Mouse (Mus musculus) neural tube, embryonic 12.5 days (tissue): ENCODE measurements at regions not wholly inside any gene's neighbourhood (a gene's known extent, or its start where the extent isn't known, plus 50 kb on each side); places are given as distances from the start of the nearest gene placed in this dataset.
A peak's percentile ranks its signal among the peaks of the same experiment; 100 is the strongest.

Experiments used
- ATAC-seq: fragments of 200-750 bp; cut with Nextera tagmentation; 2 replicates; pipeline ENCODE4 v1.8.0; 2017; ENCODE audit warnings: low read depth, mild to moderate bottlenecking, moderate TSS enrichment, moderate library complexity; ENCODE audit not compliant: low FRiP score
- H3K27ac ChIP-seq: fragments of 300-500 bp; sonication (generic); 2 replicates; pipeline ENCODE4 v1.5.1; 2016
- H3K27me3 ChIP-seq: fragments of 300-500 bp; sonication (generic); replicated peaks from 2 replicates; pipeline ENCODE4 v1.6.1; 2016; ENCODE audit warnings: mild to moderate bottlenecking
- H3K36me3 ChIP-seq: fragments of 300-500 bp; sonication (generic); 2 replicates; pipeline ENCODE4 v1.6.1; 2016; ENCODE audit warnings: mild to moderate bottlenecking
- H3K4me1 ChIP-seq: fragments of 300-500 bp; sonication (generic); 2 replicates; pipeline ENCODE4 v1.6.1; 2016
- H3K4me2 ChIP-seq: fragments of 300-500 bp; sonication (generic); replicated peaks from 2 replicates; pipeline ENCODE4 v1.6.1; 2016; ENCODE audit warnings: mild to moderate bottlenecking
- H3K4me3 ChIP-seq: fragments of 300-500 bp; sonication (generic); 2 replicates; pipeline ENCODE4 v1.5.1; 2016
- H3K9ac ChIP-seq: fragments of 300-500 bp; sonication (generic); 2 replicates; pipeline ENCODE4 v1.6.1; 2016; ENCODE audit warnings: mild to moderate bottlenecking
- H3K9me3 ChIP-seq: fragments of 300-500 bp; sonication (generic); 2 replicates; pipeline ENCODE4 v1.6.1; 2016; ENCODE audit warnings: mild to moderate bottlenecking
- WGBS: fragments of 180-500 bp; shearing (Covaris S2); methylation state at CpG from one replicate; pipeline ENCODE4 v1.1.7; 2016; 5-methylcytosine and 5-hydroxymethylcytosine counted together

DNA sequence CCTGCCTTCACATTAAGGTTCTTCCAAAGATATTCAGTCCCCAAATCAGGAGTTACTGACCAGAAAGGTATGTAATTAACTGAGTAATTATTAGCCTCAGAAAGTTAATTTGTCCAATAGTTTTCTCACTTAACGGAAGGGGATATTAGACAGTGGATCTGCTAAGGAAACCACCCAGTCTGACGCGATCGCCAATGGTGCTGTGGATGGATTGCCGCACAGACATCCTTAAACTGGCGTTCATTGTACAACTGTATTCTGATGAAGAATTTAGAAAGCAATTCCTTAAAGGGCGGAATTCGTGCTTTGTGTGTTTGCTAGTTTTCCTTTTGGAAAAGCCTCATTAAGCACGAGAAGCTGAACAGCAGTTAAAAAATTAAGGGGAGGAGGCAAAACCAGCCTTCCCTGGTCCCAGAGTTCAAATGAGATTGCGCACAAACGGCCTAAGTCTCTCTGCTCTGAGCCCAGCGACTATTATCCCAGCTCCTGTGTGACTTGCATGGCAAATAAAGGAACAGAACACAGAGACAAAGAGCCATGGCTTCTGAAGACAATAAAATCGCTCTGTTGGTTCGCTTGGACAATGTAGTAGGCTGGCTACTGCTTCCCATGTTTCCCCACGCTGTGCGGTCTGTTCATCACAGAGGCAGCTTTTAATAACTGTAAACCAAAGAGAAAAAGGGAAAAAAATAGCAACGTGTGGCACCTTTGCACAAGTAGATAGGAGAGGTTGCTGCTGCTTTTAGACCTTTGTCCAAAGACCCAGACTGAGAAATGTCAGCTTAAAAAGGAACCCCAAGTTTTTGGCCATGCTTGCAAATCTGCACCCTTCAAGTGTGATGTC is 83.1 kb downstream of the S1pr1 start:
- WGBS: 44% methylated on average over 17 of the region's 17 CpGs
- no peak overlapping the region for H3K9ac ChIP-seq
- no peaks in the 10 kb centered on the region for H3K36me3 ChIP-seq
- ATAC-seq: peak; percentile 90
- no peak overlapping the region for H3K4me3 ChIP-seq
- peaks cover 8% of the 10 kb centered on the region; the same call in 1 of the 2 replicates for H3K4me1 ChIP-seq
- no peaks in the 10 kb centered on the region for H3K27me3 ChIP-seq
- no peaks in the 10 kb centered on the region for H3K9me3 ChIP-seq
- H3K4me2 ChIP-seq: peak overlapping the region; percentile 14; the same call in 1 of the 2 replicates
- H3K27ac ChIP-seq: no peak overlapping the region

DNA sequence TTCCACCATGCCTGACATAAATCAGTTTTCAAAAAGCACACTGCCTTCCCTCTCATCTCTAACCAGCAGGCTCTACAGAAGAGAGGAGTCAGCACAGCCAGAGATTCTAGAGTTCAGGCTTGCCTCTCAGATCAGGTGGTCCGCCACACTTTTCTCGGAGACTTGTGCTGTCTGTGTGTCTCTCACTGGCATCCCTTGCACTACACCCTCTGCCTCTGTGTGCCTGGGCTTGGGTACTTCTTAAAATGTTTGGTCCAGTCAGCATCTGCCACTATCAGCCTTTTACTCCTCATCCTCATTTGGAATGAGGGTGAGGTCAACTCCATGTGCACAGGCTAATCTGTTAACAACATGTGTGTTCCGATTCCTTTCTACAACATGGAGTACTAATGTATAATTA is 92.0 kb downstream of the S1pr1 start:
- 92% methylated on average over 3 of the region's 3 CpGs for WGBS

DNA sequence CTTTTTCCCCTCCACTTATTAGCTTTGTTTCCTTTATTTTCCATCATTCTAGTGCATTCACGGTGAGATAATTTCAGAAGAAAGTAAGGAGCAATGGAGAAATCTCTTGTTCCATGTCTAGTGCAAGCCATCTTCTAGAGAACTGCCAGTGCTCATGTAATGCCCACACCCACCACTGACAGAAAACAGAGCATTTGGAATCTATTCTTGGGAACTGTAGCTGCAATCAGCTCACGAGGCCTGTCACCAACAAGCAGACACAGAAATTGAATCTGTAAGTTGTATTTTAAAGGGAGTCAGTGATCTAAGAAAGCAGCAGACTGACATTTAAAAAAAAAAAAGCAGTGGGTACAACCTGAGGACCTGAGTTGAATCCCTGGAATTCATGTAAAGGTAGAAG is 92.6 kb downstream of the S1pr1 start:
- Histone ChIP-seq H3K36me3 (no peaks in the 10 kb centered on the region), H3K4me1 (peaks cover 3% of the 10 kb centered on the region; the same call in 1 of the 2 replicates), H3K9ac (no peak overlapping the region), H3K27me3 (no peaks in the 10 kb centered on the region), H3K27ac (no peak overlapping the region), H3K4me2 (no peak overlapping the region), H3K9me3 (no peaks in the 10 kb centered on the region), H3K4me3 (no peak overlapping the region)
- WGBS: 89% methylated on average over 2 of the region's 2 CpGs
- no peak for ATAC-seq

More for the DNA sequence above, 92.0 kb downstream of the S1pr1 start:
- peaks cover 3% of the 10 kb centered on the region; the same call in 1 of the 2 replicates for H3K4me1 ChIP-seq
- H3K27ac ChIP-seq: no peak overlapping the region
- H3K36me3 ChIP-seq: no peaks in the 10 kb centered on the region
- no peaks in the 10 kb centered on the region for H3K9me3 ChIP-seq
- no peaks in the 10 kb centered on the region for H3K27me3 ChIP-seq
- no peak overlapping the region for H3K9ac ChIP-seq
- ATAC-seq: no peak
- no peak overlapping the region for H3K4me3 ChIP-seq
- no peak overlapping the region for H3K4me2 ChIP-seq

DNA sequence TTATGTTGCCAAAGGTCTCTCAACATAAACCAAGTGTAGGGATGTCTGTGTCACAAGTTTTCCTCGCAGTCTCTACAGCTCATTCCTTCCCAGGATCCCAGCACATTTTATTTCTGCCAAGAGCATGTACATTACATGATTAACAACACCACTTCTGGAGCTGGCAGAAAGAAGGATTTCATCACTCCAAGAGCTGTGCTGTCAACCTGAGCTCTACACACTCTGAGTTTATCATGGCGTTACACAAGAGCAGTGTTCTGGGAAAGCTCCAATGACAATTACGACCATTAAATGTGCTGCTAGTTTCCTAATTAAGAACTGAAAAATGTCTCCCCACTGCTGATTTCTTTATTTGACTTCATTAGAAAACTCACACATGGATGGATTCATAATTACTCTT is 94.9 kb downstream of the S1pr1 start:
- Histone ChIP-seq H3K27ac (no peak overlapping the region), H3K9me3 (no peaks in the 10 kb centered on the region), H3K4me2 (no peak overlapping the region), H3K4me3 (no peak overlapping the region), H3K9ac (no peak overlapping the region), H3K36me3 (no peaks in the 10 kb centered on the region), H3K4me1 (peaks cover 3% of the 10 kb centered on the region; the same call in 1 of the 2 replicates), H3K27me3 (no peaks in the 10 kb centered on the region)
- no peak for ATAC-seq
- WGBS: 86% methylated on average over 3 of the region's 3 CpGs

DNA sequence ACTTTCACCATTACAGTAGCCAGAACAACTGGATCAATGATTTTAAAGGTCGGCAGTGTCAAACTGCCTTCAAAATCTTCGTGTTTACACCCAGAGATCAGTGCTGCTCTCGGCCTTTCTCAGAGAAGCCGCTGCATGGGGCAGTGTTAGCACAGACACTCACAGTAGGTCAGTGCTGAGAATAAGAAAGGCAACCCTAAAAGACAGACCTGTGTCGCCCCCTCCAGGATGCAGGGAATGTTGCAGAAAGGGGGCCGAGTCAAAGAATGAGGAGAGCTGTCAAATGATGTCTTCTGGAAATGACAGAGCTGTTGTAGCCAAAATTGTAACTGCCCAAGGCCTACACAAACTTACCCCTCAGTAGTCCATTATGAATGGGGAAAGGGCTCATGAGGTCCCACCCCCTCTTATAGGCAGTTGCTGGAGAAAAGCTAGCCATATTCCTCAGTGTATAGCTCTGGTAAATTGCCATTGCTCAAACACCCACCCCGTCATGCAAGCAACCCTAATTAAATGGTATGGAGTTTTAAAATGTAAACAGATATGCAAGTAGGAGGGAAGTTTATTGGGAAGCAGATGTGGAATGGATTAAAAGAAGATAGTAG is 98.8 kb downstream of the S1pr1 start:
- H3K36me3 ChIP-seq: no peaks in the 10 kb centered on the region
- H3K9me3 ChIP-seq: no peaks in the 10 kb centered on the region
- no peak overlapping the region for H3K4me3 ChIP-seq
- H3K27me3 ChIP-seq: no peaks in the 10 kb centered on the region
- no peak overlapping the region for H3K4me2 ChIP-seq
- H3K27ac ChIP-seq: no peak overlapping the region
- no peaks in the 10 kb centered on the region for H3K4me1 ChIP-seq
- peak; percentile 55; the same call in 1 of the 2 replicates for ATAC-seq
- WGBS: 29% methylated on average over 7 of the region's 7 CpGs
- no peak overlapping the region for H3K9ac ChIP-seq

DNA sequence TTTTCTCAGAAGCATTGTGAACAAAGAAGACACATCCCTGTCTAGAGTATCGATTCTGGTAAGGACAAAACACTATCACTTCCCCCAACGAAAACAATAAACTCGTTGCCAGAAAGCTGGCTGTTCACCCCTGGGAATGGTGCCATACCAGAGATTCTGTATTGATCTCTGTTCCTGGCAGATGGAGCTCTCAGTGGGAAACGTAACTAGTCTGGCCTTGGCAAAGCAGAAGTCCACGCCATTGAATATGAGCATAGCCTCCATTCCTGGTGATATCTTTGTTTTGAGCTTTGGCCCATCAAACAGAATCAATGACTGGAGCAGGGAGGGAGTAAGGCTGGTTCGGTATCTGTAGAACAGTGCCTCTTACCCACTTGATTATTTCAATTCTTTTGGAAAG is 102.0 kb downstream of the S1pr1 start:
- Histone ChIP-seq H3K9ac (no peak overlapping the region), H3K4me3 (no peak overlapping the region), H3K9me3 (no peaks in the 10 kb centered on the region), H3K27me3 (no peaks in the 10 kb centered on the region), H3K27ac (no peak overlapping the region), H3K4me1 (no peaks in the 10 kb centered on the region), H3K4me2 (no peak overlapping the region), H3K36me3 (no peaks in the 10 kb centered on the region)
- no peak for ATAC-seq
- WGBS: 90% methylated on average over 6 of the region's 6 CpGs

DNA sequence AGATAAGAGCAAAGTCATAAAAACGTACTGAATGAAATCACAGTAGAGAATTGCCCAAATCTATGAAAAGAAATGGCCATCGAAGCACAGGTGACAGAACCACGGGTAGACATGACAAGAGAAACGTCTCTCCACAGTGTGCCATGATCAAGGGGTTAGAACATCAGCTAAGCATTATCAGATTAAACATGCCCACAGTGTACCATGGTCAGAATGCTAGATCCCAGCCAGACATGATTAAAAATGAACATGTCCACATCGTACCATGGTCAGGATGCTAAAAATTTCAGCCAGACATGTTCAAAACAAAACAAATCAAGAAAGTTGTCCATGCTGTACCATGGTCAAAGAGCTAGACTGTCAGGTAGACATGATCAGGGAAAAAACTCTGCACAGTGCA is 106.8 kb downstream of the S1pr1 start:
- H3K36me3 ChIP-seq: no peaks in the 10 kb centered on the region

DNA sequence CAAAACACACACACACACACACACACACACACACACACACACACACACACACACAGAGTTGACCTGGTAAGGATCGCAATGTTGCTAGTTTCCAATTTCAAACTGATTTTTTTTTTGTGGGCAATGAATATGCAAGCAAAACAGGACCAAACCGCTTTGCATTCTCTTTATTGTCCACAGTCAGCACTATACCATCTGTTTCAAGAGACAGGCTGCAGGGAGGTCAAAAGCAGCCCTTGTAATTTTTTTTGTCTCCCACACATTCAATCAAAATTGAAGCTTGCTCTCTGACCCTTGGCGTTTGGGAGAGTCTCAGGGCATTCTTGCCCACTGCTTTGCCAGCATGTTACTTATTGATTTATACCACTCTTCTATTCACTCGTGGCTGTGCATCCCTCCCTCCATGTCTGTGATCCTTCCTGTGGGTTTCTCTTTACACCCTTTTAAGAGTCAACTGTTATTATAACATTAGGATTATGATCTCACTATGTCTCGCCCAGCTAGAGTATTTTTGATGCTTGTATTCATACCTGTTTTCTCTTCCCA is 110.1 kb downstream of the S1pr1 start:
- H3K36me3 ChIP-seq: no peaks in the 10 kb centered on the region
- H3K4me2 ChIP-seq: no peak overlapping the region
- H3K4me3 ChIP-seq: no peak overlapping the region
- 25% methylated on average over 5 of the region's 5 CpGs for WGBS
- peak; percentile 37; the same call in 1 of the 2 replicates for ATAC-seq
- no peak overlapping the region for H3K9ac ChIP-seq
- H3K27ac ChIP-seq: no peak overlapping the region
- H3K27me3 ChIP-seq: no peaks in the 10 kb centered on the region
- no peaks in the 10 kb centered on the region for H3K4me1 ChIP-seq
- H3K9me3 ChIP-seq: no peaks in the 10 kb centered on the region

More for the DNA sequence above, 106.8 kb downstream of the S1pr1 start:
- no peak overlapping the region for H3K4me3 ChIP-seq
- H3K9me3 ChIP-seq: no peaks in the 10 kb centered on the region
- H3K4me1 ChIP-seq: no peaks in the 10 kb centered on the region
- H3K27ac ChIP-seq: no peak overlapping the region
- H3K27me3 ChIP-seq: no peaks in the 10 kb centered on the region
- ATAC-seq: no peak
- H3K9ac ChIP-seq: no peak overlapping the region
- no peak overlapping the region for H3K4me2 ChIP-seq
- WGBS: 86% methylated on average over 5 of the region's 5 CpGs

DNA sequence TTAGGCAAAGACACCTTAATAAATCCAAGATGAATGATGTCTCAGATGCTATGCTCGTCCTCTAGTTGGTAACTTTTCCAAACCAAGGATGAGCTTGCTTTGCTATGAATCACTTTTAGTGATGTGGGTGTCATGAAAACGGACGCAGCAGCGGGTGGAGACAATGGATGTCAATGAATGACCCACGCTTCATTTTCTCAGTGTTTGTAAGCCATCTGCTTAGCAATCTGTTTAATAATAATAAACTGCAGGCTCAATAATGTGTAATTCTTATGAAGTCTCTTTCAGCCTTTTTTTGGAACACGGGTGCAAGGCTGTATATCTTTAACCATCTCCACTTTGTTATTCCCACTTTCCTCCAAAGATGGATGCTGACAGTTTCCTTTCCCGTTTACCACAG is 110.6 kb downstream of the S1pr1 start:
- Histone ChIP-seq H3K36me3 (no peaks in the 10 kb centered on the region), H3K4me2 (no peak overlapping the region), H3K9me3 (no peaks in the 10 kb centered on the region), H3K9ac (no peak overlapping the region), H3K4me3 (no peak overlapping the region), H3K4me1 (no peaks in the 10 kb centered on the region), H3K27me3 (no peaks in the 10 kb centered on the region), H3K27ac (no peak overlapping the region)
- 28% methylated on average over 7 of the region's 7 CpGs for WGBS
- 0 out of 2 replicates have a peak, but pooled peaks have one; percentile 13 for ATAC-seq

DNA sequence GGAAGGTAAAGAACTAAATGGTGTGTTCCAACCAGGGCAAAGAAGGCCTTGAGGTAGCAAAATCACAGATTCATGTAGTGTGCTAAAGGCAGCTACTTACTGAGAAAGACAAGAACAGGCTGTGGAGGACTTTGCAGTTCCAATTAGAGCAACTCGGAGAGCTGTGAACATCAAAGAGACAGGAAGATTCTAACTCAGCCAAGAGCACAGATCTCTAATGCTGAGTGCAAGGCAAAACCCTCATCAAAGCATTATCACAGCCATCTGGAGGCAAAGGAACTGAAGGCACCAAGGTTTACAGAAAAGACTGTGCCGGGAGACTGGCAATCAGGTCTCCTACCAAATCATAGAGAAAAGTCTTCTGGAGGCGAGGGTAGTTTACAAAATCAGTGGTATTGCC is 111.1 kb downstream of the S1pr1 start:
- Histone ChIP-seq H3K9ac (no peak overlapping the region), H3K4me2 (no peak overlapping the region), H3K27ac (no peak overlapping the region), H3K4me3 (no peak overlapping the region), H3K36me3 (no peaks in the 10 kb centered on the region), H3K4me1 (no peaks in the 10 kb centered on the region), H3K9me3 (no peaks in the 10 kb centered on the region), H3K27me3 (no peaks in the 10 kb centered on the region)
- WGBS: 68% methylated on average over 3 of the region's 3 CpGs
- ATAC-seq: no peak

DNA sequence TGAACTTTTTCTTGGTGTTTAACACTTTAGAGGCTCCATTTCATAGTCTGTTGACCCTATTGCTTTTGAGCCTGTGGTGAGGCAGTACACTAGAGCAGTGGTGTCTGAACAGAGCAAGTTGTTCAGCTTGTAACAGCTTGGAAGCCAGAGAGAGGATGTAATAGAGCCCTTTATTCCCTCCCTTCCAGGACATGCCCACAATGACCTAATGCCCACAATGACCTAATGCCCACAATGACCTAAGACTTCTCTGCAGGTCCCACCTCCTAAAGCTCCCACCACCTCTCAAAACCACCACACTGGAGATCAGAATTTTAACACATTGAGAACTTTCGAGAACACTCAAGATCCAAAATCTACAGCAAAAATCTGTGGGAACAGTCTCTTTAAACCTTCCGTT is 115.6 kb downstream of the S1pr1 start:
- H3K4me3 ChIP-seq: no peak overlapping the region
- ATAC-seq: no peak
- 95% methylated on average over 2 of the region's 2 CpGs for WGBS

DNA sequence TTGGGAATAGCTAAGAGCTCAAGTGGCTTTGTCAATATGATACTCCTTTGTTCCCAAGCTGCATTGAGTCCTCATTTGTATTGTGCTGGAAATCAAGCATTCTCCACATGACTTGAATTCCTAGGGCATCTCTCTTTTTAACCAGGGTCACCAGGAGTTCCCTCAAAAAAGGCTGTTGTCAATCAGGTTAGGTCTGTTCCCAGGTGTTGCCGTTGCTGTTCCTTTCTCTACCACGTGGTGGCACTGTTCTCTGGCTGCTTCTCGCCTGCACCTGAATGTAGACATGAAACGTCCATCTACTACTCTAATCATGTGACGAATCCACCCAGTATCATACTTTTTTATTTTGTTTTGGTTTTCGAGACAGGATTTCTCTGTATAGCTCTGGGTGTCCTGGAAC is 118.3 kb downstream of the S1pr1 start:
- H3K36me3 ChIP-seq: no peaks in the 10 kb centered on the region
- 33% methylated on average over 6 of the region's 6 CpGs for WGBS

More for the DNA sequence above, 115.6 kb downstream of the S1pr1 start:
- Histone ChIP-seq H3K9ac (no peak overlapping the region), H3K27ac (no peak overlapping the region), H3K36me3 (no peaks in the 10 kb centered on the region), H3K4me2 (no peak overlapping the region), H3K9me3 (no peaks in the 10 kb centered on the region), H3K4me1 (no peaks in the 10 kb centered on the region), H3K27me3 (no peaks in the 10 kb centered on the region)

More for the DNA sequence above, 118.3 kb downstream of the S1pr1 start:
- no peak overlapping the region for H3K4me2 ChIP-seq
- no peaks in the 10 kb centered on the region for H3K9me3 ChIP-seq
- H3K9ac ChIP-seq: no peak overlapping the region
- 0 out of 2 replicates have a peak, but pooled peaks have one; percentile 45 for ATAC-seq
- no peaks in the 10 kb centered on the region for H3K4me1 ChIP-seq
- H3K27me3 ChIP-seq: no peaks in the 10 kb centered on the region
- H3K4me3 ChIP-seq: no peak overlapping the region
- H3K27ac ChIP-seq: no peak overlapping the region
